Mouse (Mus musculus) liver, postnatal 0 days (tissue): ENCODE results near the gene Scpep1. TPM values are rescaled to one million over a fixed set of nuclear protein-coding genes. Genes with fewer than 3 reads are reported as not detected.

Experiments
- ATAC-seq: fragments of 200-750 bp; cut with Nextera tagmentation; 2 replicates; pipeline ENCODE4 v1.8.0; 2017; ENCODE audit warnings: mild to moderate bottlenecking, moderate library complexity
- DNase-seq: peaks from one replicate; pipeline ENCODE4 v3.0.0-alpha.2; 2016
- H3K27ac ChIP-seq: fragments of 300-500 bp; sonication (generic); 2 replicates; pipeline ENCODE4 v1.5.1; 2014; ENCODE audit warnings: antibody characterized with exemption, moderate library complexity, mild to moderate bottlenecking, low read depth
- H3K27me3 ChIP-seq: fragments of 300-500 bp; sonication (generic); 2 replicates; pipeline ENCODE4 v1.6.1; 2014; ENCODE audit warnings: low read length, control low read depth, mixed read lengths; ENCODE audit not compliant: insufficient read depth
- H3K36me3 ChIP-seq: fragments of 300-500 bp; sonication (generic); replicated peaks from 2 replicates; pipeline ENCODE4 v1.6.1; 2014; ENCODE audit warnings: mild to moderate bottlenecking, control low read depth, low read length, moderate library complexity, mixed read lengths; ENCODE audit not compliant: insufficient read depth
- H3K4me1 ChIP-seq: fragments of 300-500 bp; sonication (generic); 2 replicates; pipeline ENCODE4 v1.6.1; 2014; ENCODE audit warnings: antibody characterized with exemption, mild to moderate bottlenecking, control low read depth; ENCODE audit not compliant: insufficient read depth
- H3K4me2 ChIP-seq: fragments of 300-500 bp; sonication (generic); 2 replicates; pipeline ENCODE4 v1.6.1; 2014; ENCODE audit warnings: low read depth, mild to moderate bottlenecking, low read length, moderate library complexity, mixed read lengths
- H3K4me3 ChIP-seq: fragments of 300-500 bp; sonication (generic); 2 replicates; pipeline ENCODE4 v1.5.1; 2014; ENCODE audit warnings: low read depth, low read length
- H3K9ac ChIP-seq: fragments of 300-500 bp; sonication (generic); replicated peaks from 2 replicates; pipeline ENCODE4 v1.6.1; 2014; ENCODE audit warnings: mild to moderate bottlenecking, moderate library complexity
- H3K9me3 ChIP-seq: fragments of 300-500 bp; sonication (generic); 2 replicates; pipeline ENCODE4 v1.6.1; 2016; ENCODE audit warnings: mild to moderate bottlenecking, control low read depth, low read length, mixed read lengths
- CTCF ChIP-seq: sonication (generic); IDR thresholded peaks from 2 replicates; pipeline ENCODE4 v1.5.1; 2016; ENCODE audit warnings: antibody characterized with exemption, low read depth
- EP300 ChIP-seq: IDR thresholded peaks from 2 replicates; pipeline ENCODE4 v1.6.1; 2016; ENCODE audit warnings: antibody characterized with exemption, low read depth, mild to moderate bottlenecking
- WGBS: fragments of 180-500 bp; shearing (Covaris S2); extraction: QIAGEN DNeasy Blood & Tissue Kit; methylation state at CpG from one replicate; pipeline ENCODE4 v1.1.7; 2014; ENCODE audit not compliant: insufficient replicate concordance; 5-methylcytosine and 5-hydroxymethylcytosine counted together
- polyA plus RNA-seq: library from polyadenylated mRNA; unstranded; fragments of >200 nt; fragmentation: Nextera tagmentation; extraction: Ambion mirVana; gene quantifications from 2 replicates; pipeline ENCODE4 v1.2.1, GENCODE M21; 2015

Gene Scpep1
- polyA plus RNA-seq, 1 experiment from 2014 or later = 38.9 TPM

DNA sequence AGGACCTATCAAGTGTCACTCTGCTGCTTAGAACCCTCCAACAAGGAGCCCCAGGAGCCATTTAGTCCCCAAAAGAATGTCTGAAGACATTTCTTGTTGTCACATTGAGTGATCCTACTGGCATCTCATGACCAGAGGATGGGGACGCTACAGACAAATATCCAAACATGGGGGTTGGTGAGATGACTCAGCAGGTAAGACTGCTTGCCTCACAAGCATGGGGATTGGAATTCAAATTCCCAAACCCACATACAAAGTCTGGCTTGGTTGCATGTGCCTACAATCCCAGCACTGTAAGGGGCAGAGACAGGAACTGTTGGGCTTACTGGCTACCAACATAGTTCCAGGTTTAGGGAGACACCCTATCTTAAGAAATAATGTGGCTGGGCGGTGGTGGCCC, 17.4 kb downstream of the Scpep1 start:
- Histone ChIP-seq H3K27me3 (no peaks in the 10 kb centered on the region), H3K27ac (no peak overlapping the region), H3K4me1 (no peaks in the 10 kb centered on the region), H3K4me3 (no peak overlapping the region), H3K9me3 (no peaks in the 10 kb centered on the region), H3K4me2 (no peak overlapping the region), H3K36me3 (peaks cover 6% of the 10 kb centered on the region; the same call in 1 of the 2 replicates), H3K9ac (no peak overlapping the region)
- DNase-seq = no peak
- TF ChIP-seq CTCF = no peak
- TF ChIP-seq EP300 = no peak
- no peak for ATAC-seq
- 81% methylated on average over 2 of the region's 2 CpGs for WGBS

DNA sequence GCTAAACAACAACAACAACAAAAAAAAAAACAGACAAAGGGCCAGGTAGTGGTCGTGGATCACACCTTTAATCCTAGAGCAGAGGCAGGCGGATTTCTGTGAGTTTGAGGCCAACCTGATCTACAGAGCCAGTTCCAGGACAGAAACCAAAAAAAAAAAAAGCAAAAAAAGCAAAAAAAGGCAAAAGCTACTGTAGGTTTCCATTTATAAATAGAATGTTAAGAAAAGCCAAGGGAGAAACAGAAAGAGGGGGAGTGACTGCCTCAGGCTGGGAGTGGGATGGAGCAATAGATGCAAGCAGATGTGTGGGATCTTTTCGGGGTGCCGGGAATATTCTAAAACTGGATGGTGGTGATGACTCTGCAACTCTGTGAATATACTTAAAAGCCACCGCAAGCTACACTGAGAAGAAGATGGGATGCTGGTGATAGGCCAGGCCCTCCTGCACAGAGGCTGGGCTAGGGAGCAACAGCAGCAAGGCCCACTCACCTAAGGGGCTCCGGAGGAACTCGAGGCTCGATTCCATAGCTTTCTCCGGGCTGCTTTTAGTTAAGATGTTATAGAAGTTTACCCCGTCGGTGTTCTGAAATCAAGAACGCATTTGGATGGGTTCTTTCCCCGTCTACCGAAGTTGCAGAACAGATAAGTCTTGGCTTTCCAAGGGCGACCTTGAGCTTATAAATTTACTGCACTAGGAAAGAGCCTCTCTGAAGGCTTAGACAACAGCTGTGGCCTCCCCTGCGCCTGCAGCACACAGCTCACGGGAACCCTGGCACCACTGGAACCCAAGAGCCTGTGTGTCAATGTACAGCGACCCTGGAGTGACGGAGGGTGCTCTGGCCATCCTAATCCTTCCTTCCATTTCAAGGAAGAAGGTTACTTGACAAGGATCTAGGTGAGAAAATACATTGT, 20.9 kb downstream of the Scpep1 start:
- H3K36me3 ChIP-seq = peaks cover 6% of the 10 kb centered on the region; the same call in 1 of the 2 replicates
- TF ChIP-seq CTCF = no peak
- TF ChIP-seq EP300 = no peak
- H3K4me2 ChIP-seq = no peak overlapping the region
- H3K9me3 ChIP-seq = no peaks in the 10 kb centered on the region
- DNase-seq (no peak), ATAC-seq (no peak)
- H3K27ac ChIP-seq = no peak overlapping the region
- no peaks in the 10 kb centered on the region for H3K4me1 ChIP-seq
- H3K27me3 ChIP-seq = no peaks in the 10 kb centered on the region
- no peak overlapping the region for H3K4me3 ChIP-seq
- no peak overlapping the region for H3K9ac ChIP-seq
- 86% methylated on average over 19 of the region's 19 CpGs for WGBS

DNA sequence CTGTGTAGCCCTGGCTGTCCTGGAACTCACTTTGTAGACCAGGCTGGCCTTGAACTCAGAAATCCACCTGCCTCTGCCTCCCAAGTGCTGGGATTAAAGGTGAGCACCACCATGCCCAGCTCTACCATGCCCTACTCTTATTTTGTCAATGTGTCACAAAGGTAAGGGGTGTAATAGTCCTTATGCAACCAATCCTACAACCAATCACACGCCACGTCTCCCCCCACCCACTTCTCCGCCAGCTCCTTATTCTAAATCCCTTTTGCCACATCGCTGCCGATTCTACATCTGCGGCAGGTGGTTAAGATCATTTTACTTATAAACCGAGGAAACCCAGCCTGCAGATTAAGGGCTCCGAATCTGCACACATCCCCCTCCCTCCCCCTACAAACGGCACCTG, 22.2 kb downstream of the Scpep1 start:
- no peak overlapping the region for H3K4me3 ChIP-seq
- 89% methylated on average over 9 of the region's 9 CpGs for WGBS
- no peak overlapping the region for H3K27ac ChIP-seq
- H3K4me1 ChIP-seq = no peaks in the 10 kb centered on the region
- ATAC-seq = no peak
- no peak overlapping the region for H3K4me2 ChIP-seq
- no peak for DNase-seq
- H3K36me3 ChIP-seq = peaks cover 9% of the 10 kb centered on the region; the same call in 1 of the 2 replicates
- TF ChIP-seq CTCF = no peak
- TF ChIP-seq EP300 = no peak
- H3K9ac ChIP-seq = no peak overlapping the region
- H3K9me3 ChIP-seq = no peaks in the 10 kb centered on the region
- H3K27me3 ChIP-seq = no peaks in the 10 kb centered on the region

DNA sequence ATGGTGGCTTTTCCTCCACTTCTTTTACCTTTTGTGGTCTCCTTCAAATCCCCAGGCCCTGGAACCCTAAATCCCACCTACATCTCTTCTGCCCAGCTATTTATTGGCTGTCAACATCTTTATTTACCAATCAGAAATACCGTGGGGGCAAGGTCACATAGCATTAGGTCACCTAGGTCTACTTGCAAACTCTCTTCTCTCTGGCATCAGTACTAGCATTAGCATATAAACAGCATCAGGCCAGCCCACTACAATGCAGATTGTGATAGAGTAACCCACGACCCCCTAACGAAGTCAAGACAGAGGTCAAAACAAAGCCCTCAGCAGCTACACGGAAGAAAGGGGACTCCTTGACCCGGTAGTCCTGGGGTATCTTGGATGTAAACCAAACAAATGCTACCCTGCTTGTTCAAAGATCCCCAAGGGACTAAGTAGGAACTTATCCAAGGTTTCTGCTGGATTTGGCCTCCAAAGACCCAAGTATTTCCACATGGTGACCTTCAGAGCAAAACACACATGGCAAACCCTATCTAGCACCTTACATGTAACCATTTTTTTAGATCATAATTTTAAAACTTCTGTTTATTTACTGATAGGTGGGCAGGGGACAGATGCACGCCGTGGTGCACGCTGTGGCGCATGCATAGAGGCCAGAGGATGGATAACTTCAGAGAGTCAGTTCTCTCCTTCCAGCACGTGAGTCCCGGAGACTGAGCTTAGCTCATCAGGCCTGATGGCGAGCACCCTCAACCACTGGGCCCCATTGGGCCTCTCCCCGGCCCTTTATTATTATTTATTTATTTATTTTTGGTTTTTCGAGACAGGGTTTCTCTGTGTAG, 23.4 kb downstream of the Scpep1 start:
- Histone ChIP-seq H3K36me3 (peaks cover 11% of the 10 kb centered on the region; the same call in 1 of the 2 replicates), H3K4me3 (no peak overlapping the region), H3K27me3 (no peaks in the 10 kb centered on the region), H3K4me2 (no peak overlapping the region), H3K9me3 (no peaks in the 10 kb centered on the region), H3K27ac (no peak overlapping the region), H3K9ac (no peak overlapping the region), H3K4me1 (no peaks in the 10 kb centered on the region)
- ATAC-seq (no peak), DNase-seq (no peak)
- TF ChIP-seq CTCF (no peak), EP300 (no peak)
- 80% methylated on average over 14 of the region's 14 CpGs for WGBS

DNA sequence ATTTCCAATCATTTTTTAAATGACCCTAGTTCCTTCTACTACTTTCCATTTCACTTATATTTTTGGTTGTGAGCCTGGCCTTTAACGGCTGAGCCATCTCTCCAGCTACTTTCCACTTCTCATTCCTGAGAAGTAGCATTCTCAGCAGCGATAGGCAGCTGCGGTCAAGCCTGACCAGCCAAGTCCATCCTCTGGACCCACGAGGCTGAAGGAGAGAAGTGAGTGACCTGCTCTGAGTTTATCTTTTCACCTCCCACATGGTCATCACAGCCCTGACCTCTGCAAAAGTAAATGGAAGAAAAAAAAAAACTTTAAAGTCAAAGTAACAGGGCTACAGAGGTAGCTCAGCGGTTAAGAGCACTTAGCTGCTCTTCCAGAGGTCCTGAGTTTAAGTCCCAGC, 28.7 kb downstream of the Scpep1 start:
- ATAC-seq (no peak), DNase-seq (no peak)
- Histone ChIP-seq H3K9me3 (no peaks in the 10 kb centered on the region), H3K27me3 (no peaks in the 10 kb centered on the region), H3K36me3 (peaks cover 21% of the 10 kb centered on the region; the same call in 1 of the 2 replicates), H3K27ac (no peak overlapping the region), H3K9ac (no peak overlapping the region), H3K4me2 (no peak overlapping the region), H3K4me3 (no peak overlapping the region), H3K4me1 (no peaks in the 10 kb centered on the region)
- WGBS = 69% methylated on average over 5 of the region's 5 CpGs
- TF ChIP-seq EP300 (no peak), CTCF (no peak)

DNA sequence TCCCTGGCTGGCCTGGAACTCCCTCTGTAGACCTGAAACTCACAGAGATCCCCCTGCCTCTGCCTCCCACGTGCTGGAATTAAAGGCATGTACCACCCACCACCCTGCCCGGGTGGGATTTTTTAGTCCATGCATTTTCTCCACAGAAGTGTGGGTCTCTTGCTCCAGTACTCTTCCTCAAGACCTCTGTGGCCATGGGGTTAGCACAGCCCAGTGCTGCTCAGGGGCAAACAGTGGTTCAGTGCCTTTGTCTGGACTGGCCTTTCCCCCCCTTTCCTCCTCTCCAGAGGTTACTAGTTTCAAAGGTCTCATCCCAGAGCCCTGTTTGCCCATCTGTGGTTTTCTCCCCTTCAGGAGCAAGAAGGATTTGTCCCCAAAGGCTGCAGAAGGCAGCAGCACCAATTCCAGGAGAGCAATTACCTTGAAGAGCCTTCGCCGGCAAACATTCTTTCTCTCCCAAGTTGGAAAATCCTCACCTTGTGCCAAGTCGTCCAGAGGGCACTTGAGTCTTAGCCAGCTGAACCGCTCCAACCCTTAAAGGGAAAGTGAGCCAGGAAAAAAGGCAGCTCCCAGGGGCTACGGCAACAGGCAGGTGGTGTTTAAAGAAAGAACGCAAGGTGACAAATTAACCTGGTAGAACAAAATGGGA, 45.8 kb downstream of the Scpep1 start:
- Histone ChIP-seq H3K9me3 (no peaks in the 10 kb centered on the region), H3K36me3 (no peaks in the 10 kb centered on the region), H3K27ac (no peak overlapping the region), H3K4me3 (no peak overlapping the region), H3K4me2 (no peak overlapping the region), H3K9ac (no peak overlapping the region), H3K4me1 (no peaks in the 10 kb centered on the region), H3K27me3 (no peaks in the 10 kb centered on the region)
- TF ChIP-seq EP300 = no peak
- TF ChIP-seq CTCF = no peak
- ATAC-seq (no peak), DNase-seq (peak; percentile 19)
- WGBS = 80% methylated on average over 8 of the region's 8 CpGs
